Mouse (Mus musculus): Measurements from ENCODE around the gene Sbf1. TPM values are rescaled to one million over a fixed set of nuclear protein-coding genes. Genes with fewer than 3 reads are reported as not detected.
A peak's percentile ranks its signal among the peaks of the same experiment; 100 is the strongest.

The Sbf1 gene
- polyA plus RNA-seq, 1 experiment from 2014 or later: 88.7 TPM

- H3K27me3 ChIP-seq: no peaks in the 10 kb centered on the region
- H3K27ac ChIP-seq: no peak overlapping the region
- no peaks in the 10 kb centered on the region for H3K36me3 ChIP-seq
- no peak overlapping the region for H3K4me2 ChIP-seq (replicated peaks)
- no peak overlapping the region for H3K4me3 ChIP-seq (replicated peaks)
- no peaks in the 10 kb centered on the region for H3K4me1 ChIP-seq (replicated peaks)
- 37% methylated on average over 1 of the region's 1 CpGs for WGBS
- H3K9me3 ChIP-seq: no peaks in the 10 kb centered on the region
- ATAC-seq: no peak
- no peak overlapping the region for H3K9ac ChIP-seq (replicated peaks)
Measured at GRCm38 (mm10) chr15:89341678-89342077, 26.6 kb upstream of the Sbf1 start.

GRCm38 (mm10) chr15:89340136-89340535 is 25.0 kb upstream of the Sbf1 start:
- H3K27ac ChIP-seq: no peak overlapping the region

GRCm38 (mm10) chr15:89339696-89340095 is 24.6 kb upstream of the Sbf1 start:
- Histone ChIP-seq H3K4me2 (replicated peaks) (no peak overlapping the region), H3K36me3 (no peaks in the 10 kb centered on the region), H3K4me3 (replicated peaks) (no peak overlapping the region), H3K9me3 (no peaks in the 10 kb centered on the region), H3K27ac (no peak overlapping the region), H3K9ac (replicated peaks) (no peak overlapping the region), H3K4me1 (replicated peaks) (no peaks in the 10 kb centered on the region), H3K27me3 (no peaks in the 10 kb centered on the region)
- no peak for ATAC-seq
- WGBS: 100% methylated on average over 2 of the region's 2 CpGs

More at GRCm38 (mm10) chr15:89340136-89340535, 25.0 kb upstream of the Sbf1 start:
- ATAC-seq: no peak
- no peak overlapping the region for H3K4me2 ChIP-seq (replicated peaks)
- no peaks in the 10 kb centered on the region for H3K36me3 ChIP-seq
- H3K9me3 ChIP-seq: no peaks in the 10 kb centered on the region
- H3K4me3 ChIP-seq (replicated peaks): no peak overlapping the region
- H3K27me3 ChIP-seq: no peaks in the 10 kb centered on the region
- no peak overlapping the region for H3K9ac ChIP-seq (replicated peaks)
- 79% methylated on average over 3 of the region's 3 CpGs for WGBS
- H3K4me1 ChIP-seq (replicated peaks): no peaks in the 10 kb centered on the region

- H3K4me2 ChIP-seq (replicated peaks): no peak overlapping the region
- no peak overlapping the region for H3K4me3 ChIP-seq (replicated peaks)
- 87% methylated on average over 14 of the region's 14 CpGs for WGBS
- H3K4me1 ChIP-seq (replicated peaks): no peaks in the 10 kb centered on the region
- no peaks in the 10 kb centered on the region for H3K27me3 ChIP-seq
- no peaks in the 10 kb centered on the region for H3K36me3 ChIP-seq
- H3K9ac ChIP-seq (replicated peaks): no peak overlapping the region
- no peaks in the 10 kb centered on the region for H3K9me3 ChIP-seq
- ATAC-seq: no peak
- H3K27ac ChIP-seq: no peak overlapping the region
Measured at GRCm38 (mm10) chr15:89336422-89336821, 21.3 kb upstream of the Sbf1 start.

GRCm38 (mm10) chr15:89334774-89335537 is 19.8 kb upstream of the Sbf1 start:
- Histone ChIP-seq H3K4me2 (replicated peaks) (no peak overlapping the region), H3K4me3 (replicated peaks) (no peak overlapping the region), H3K36me3 (no peaks in the 10 kb centered on the region), H3K9ac (replicated peaks) (no peak overlapping the region), H3K4me1 (replicated peaks) (no peaks in the 10 kb centered on the region), H3K9me3 (no peaks in the 10 kb centered on the region), H3K27me3 (no peaks in the 10 kb centered on the region), H3K27ac (no peak overlapping the region)
- no peak for ATAC-seq
- WGBS: 83% methylated on average over 17 of the region's 17 CpGs

GRCm38 (mm10) chr15:89334271-89334670 is 19.2 kb upstream of the Sbf1 start, which contains the start of gene Miox:
Gene Miox, plus strand, starts transcription at chr15:89334398.
- no peaks in the 10 kb centered on the region for H3K27me3 ChIP-seq
- no peak for ATAC-seq
- H3K4me2 ChIP-seq (replicated peaks): no peak within 1 kb of the TSS
- 94% methylated on average over 7 of the region's 7 CpGs for WGBS
- H3K4me1 ChIP-seq (replicated peaks): no peaks in the 10 kb centered on the region
- no peaks in the 10 kb centered on the region for H3K36me3 ChIP-seq
- no peaks in the 10 kb centered on the region for H3K9me3 ChIP-seq
- no peak within 1 kb of the TSS for H3K9ac ChIP-seq (replicated peaks)
- H3K4me3 ChIP-seq (replicated peaks): no peak within 1 kb of the TSS
- no peak within 1 kb of the TSS for H3K27ac ChIP-seq

GRCm38 (mm10) chr15:89326441-89326840 is 11.3 kb upstream of the Sbf1 start:
- no peaks in the 10 kb centered on the region for H3K36me3 ChIP-seq
- no peak overlapping the region for H3K4me3 ChIP-seq (replicated peaks)
- H3K9ac ChIP-seq (replicated peaks): no peak overlapping the region
- H3K27me3 ChIP-seq: peaks cover 19% of the 10 kb centered on the region
- 0 out of 2 replicates have a peak, but pooled peaks cover 6% of the 10 kb centered on the region for H3K4me1 ChIP-seq (replicated peaks)
- H3K9me3 ChIP-seq: no peaks in the 10 kb centered on the region
- no peak overlapping the region for H3K27ac ChIP-seq
- H3K4me2 ChIP-seq (replicated peaks): no peak overlapping the region
- 71% methylated on average over 5 of the region's 5 CpGs for WGBS
- ATAC-seq: no peak

GRCm38 (mm10) chr15:89323656-89324055 is 8.5 kb upstream of the Sbf1 start:
- no peaks in the 10 kb centered on the region for H3K9me3 ChIP-seq
- no peak overlapping the region for H3K4me3 ChIP-seq (replicated peaks)
- H3K9ac ChIP-seq (replicated peaks): no peak overlapping the region
- WGBS: 90% methylated on average over 4 of the region's 4 CpGs
- H3K27ac ChIP-seq: no peak overlapping the region
- ATAC-seq: no peak
- no peak overlapping the region for H3K4me2 ChIP-seq (replicated peaks)
- H3K27me3 ChIP-seq: peaks cover 21% of the 10 kb centered on the region
- H3K4me1 ChIP-seq (replicated peaks): 0 out of 2 replicates have a peak, but pooled peaks cover 6% of the 10 kb centered on the region
- no peaks in the 10 kb centered on the region for H3K36me3 ChIP-seq

GRCm38 (mm10) chr15:89322670-89323522 is 7.8 kb upstream of the Sbf1 start, which contains the start of gene Adm2:
Gene Adm2, plus strand, starts transcription at chr15:89322720.
- H3K27ac ChIP-seq: no peak within 1 kb of the TSS
- WGBS: 9% methylated on average over 26 of the region's 26 CpGs
- no peak within 1 kb of the TSS for H3K4me3 ChIP-seq (replicated peaks)
- 0 out of 2 replicates have a peak, but pooled peaks cover 6% of the 10 kb centered on the region for H3K4me1 ChIP-seq (replicated peaks)
- H3K27me3 ChIP-seq: peaks cover 25% of the 10 kb centered on the region
- H3K9me3 ChIP-seq: no peaks in the 10 kb centered on the region
- H3K4me2 ChIP-seq (replicated peaks): peak within 1 kb of the TSS; percentile 31
- H3K36me3 ChIP-seq: no peaks in the 10 kb centered on the region
- no peak for ATAC-seq
- H3K9ac ChIP-seq (replicated peaks): no peak within 1 kb of the TSS

GRCm38 (mm10) chr15:89321264-89321663 is 6.2 kb upstream of the Sbf1 start:
- ATAC-seq: no peak
- H3K4me3 ChIP-seq (replicated peaks): no peak overlapping the region
- no peak overlapping the region for H3K9ac ChIP-seq (replicated peaks)
- 84% methylated on average over 8 of the region's 8 CpGs for WGBS
- H3K27me3 ChIP-seq: peaks cover 25% of the 10 kb centered on the region
- 0 out of 2 replicates have a peak, but pooled peaks cover 6% of the 10 kb centered on the region for H3K4me1 ChIP-seq (replicated peaks)
- no peak overlapping the region for H3K4me2 ChIP-seq (replicated peaks)
- no peaks in the 10 kb centered on the region for H3K36me3 ChIP-seq
- no peaks in the 10 kb centered on the region for H3K9me3 ChIP-seq
- H3K27ac ChIP-seq: no peak overlapping the region

- Histone ChIP-seq H3K27me3 (0 out of 2 replicates have a peak, but pooled peaks cover 4% of the 10 kb centered on the region), H3K9ac (replicated peaks) (no peak overlapping the region), H3K4me1 (replicated peaks) (peaks cover 28% of the 10 kb centered on the region), H3K4me2 (replicated peaks) (no peak overlapping the region), H3K36me3 (no peaks in the 10 kb centered on the region), H3K27ac (no peak overlapping the region), H3K4me3 (replicated peaks) (no peak overlapping the region), H3K9me3 (no peaks in the 10 kb centered on the region)
- WGBS: 67% methylated on average over 11 of the region's 11 CpGs
- ATAC-seq: no peak
Measured at GRCm38 (mm10) chr15:89316146-89316545, 1.0 kb upstream of the Sbf1 start.

All from midbrain, embryonic 13.5 days (tissue).